Mouse (Mus musculus) intestine, postnatal 0 days (tissue): Measurements from ENCODE around the gene Jup. TPM values are rescaled to one million over a fixed set of nuclear protein-coding genes. Genes with fewer than 3 reads are reported as not detected.

Source experiments
- ATAC-seq: fragments of 200-750 bp; cut with Nextera tagmentation; 2 replicates; pipeline ENCODE4 v1.8.0; 2017; ENCODE audit warnings: mild to moderate bottlenecking, moderate TSS enrichment, moderate library complexity
- H3K27ac ChIP-seq: fragments of 300-500 bp; sonication (generic); 2 replicates; pipeline ENCODE4 v1.5.1; 2014; ENCODE audit warnings: mild to moderate bottlenecking, low read depth, low read length, moderate library complexity
- H3K27me3 ChIP-seq: fragments of 300-500 bp; sonication (generic); replicated peaks from 2 replicates; pipeline ENCODE4 v1.6.1; 2014; ENCODE audit warnings: low read length, mixed read lengths; ENCODE audit not compliant: control insufficient read depth, insufficient read depth
- H3K36me3 ChIP-seq: fragments of 300-500 bp; sonication (generic); 2 replicates; pipeline ENCODE4 v1.6.1; 2014; ENCODE audit warnings: mild to moderate bottlenecking, moderate library complexity; ENCODE audit not compliant: control insufficient read depth, insufficient read depth
- H3K4me1 ChIP-seq: fragments of 300-500 bp; sonication (generic); replicated peaks from 2 replicates; pipeline ENCODE4 v1.6.1; 2014; ENCODE audit warnings: antibody characterized with exemption, low read length, mixed read lengths; ENCODE audit not compliant: control insufficient read depth, insufficient read depth
- H3K4me2 ChIP-seq: fragments of 300-500 bp; sonication (generic); replicated peaks from 2 replicates; pipeline ENCODE4 v1.6.1; 2014; ENCODE audit warnings: low read depth, mild to moderate bottlenecking, moderate library complexity
- H3K4me3 ChIP-seq: fragments of 300-500 bp; sonication (generic); 2 replicates; pipeline ENCODE4 v1.5.1; 2014; ENCODE audit warnings: low read depth, low read length
- H3K9ac ChIP-seq: fragments of 300-500 bp; sonication (generic); 2 replicates; pipeline ENCODE4 v1.6.1; 2014; ENCODE audit warnings: mild to moderate bottlenecking, low read depth, low read length
- H3K9me3 ChIP-seq: fragments of 300-500 bp; sonication (generic); 2 replicates; pipeline ENCODE4 v1.6.1; 2016; ENCODE audit warnings: mixed run types; ENCODE audit not compliant: control insufficient read depth
- CTCF ChIP-seq: sonication (generic); IDR thresholded peaks from 2 replicates; pipeline ENCODE4 v1.5.1; 2016; ENCODE audit warnings: low read depth, mild to moderate bottlenecking, control low read depth, antibody characterized with exemption, moderate library complexity
- WGBS: fragments of 180-500 bp; shearing (Covaris S2); extraction: QIAGEN DNeasy Blood & Tissue Kit; methylation state at CpG from one replicate; pipeline ENCODE4 v1.1.7; 2014; 5-methylcytosine and 5-hydroxymethylcytosine counted together
- polyA plus RNA-seq: library from polyadenylated mRNA; unstranded; fragments of >200 nt; fragmentation: Nextera tagmentation; extraction: Ambion mirVana; gene quantifications from 2 replicates; pipeline ENCODE4 v1.2.1, GENCODE M21; 2015

Jup gene
- polyA plus RNA-seq, 1 experiment from 2014 or later: 103 TPM

DNA sequence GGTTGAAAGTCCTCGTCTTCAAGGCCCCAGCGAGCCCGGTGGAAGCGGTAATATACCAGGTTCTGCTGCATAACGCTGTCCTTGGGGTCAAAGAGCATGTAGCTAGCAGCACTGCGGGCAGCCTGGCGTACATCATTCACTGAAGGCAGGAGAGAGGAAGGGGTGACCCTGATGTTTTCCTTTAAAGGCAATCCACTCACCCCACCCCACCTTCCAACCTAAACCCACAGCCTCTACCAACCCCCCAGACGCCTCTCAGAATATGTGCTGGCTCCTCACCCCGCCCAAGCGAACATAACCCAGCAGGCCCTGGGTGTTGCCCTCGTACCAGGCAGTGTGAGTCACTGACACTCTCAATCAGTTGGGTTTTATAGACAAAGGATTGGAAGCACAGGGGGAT lies 14.2 kb upstream of the Jup start:
- H3K36me3 ChIP-seq: peaks cover 10% of the 10 kb centered on the region
- no peak for TF ChIP-seq CTCF
- H3K9me3 ChIP-seq: no peaks in the 10 kb centered on the region
- peak overlapping the region; percentile 35 for H3K4me2 ChIP-seq
- no peak overlapping the region for H3K4me3 ChIP-seq
- 27% methylated on average over 11 of the region's 11 CpGs for WGBS
- no peaks in the 10 kb centered on the region for H3K27me3 ChIP-seq
- H3K4me1 ChIP-seq: peaks cover 6% of the 10 kb centered on the region; the same call in 1 of the 2 replicates
- peak overlapping the region; percentile 46; the same call in 1 of the 2 replicates for H3K27ac ChIP-seq
- ATAC-seq: peak; percentile 44; the same call in 1 of the 2 replicates
- H3K9ac ChIP-seq: no peak overlapping the region

DNA sequence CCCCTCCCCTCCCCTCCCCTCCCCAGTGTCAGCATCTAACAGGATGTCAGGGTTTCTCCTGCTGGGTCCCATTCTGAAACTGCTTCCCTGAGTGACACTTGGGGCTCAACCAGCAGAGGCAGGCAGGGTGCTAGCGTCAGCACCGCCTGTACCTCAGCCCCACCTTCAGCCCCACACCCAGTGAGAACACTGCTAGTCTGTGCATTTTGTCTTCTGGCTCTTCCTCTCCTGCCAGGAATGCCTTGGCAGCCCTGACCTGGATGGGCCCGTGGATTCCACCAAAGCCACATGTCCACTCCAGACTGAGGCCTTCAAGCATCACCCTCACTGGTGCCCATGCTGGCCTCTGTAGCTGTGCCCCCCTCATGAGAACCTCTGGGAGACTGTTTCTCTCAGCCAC lies 12.1 kb upstream of the Jup start:
- no peak for ATAC-seq
- TF ChIP-seq CTCF: no peak

DNA sequence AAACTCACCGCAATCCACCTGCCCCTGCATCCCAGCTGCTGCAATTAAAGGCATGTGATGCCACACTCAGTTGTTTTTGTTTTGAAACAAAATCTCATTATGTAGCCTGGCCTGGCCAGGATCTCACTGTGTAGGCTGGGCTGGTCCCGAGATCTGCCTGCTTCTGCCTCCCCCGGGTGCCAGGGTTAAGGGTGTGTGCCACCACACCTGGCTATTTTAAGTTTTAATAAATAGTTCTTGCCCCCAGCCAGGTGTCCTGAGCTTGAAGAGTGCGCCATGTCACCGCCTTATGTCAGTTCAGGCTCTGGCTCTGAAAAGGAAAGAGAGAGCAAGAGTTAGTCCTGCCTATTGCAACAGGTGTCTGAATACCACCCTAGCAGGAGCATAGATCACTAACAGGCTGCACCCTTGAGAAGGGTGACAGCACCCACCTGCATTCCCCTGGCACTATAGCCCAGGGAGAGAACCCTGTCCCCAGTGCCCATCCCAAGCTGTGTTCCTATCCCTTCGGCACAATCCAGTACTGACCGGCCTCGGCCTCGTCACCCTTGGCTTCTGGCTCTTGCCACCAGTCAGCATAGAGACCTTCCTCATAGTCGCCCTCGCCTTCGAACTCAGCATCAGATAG lies 11.4 kb upstream of the Jup start:
- Histone ChIP-seq H3K9ac (no peak overlapping the region), H3K4me2 (no peak overlapping the region), H3K36me3 (peaks cover 10% of the 10 kb centered on the region), H3K27ac (no peak overlapping the region), H3K4me1 (peaks cover 6% of the 10 kb centered on the region; the same call in 1 of the 2 replicates), H3K27me3 (no peaks in the 10 kb centered on the region), H3K9me3 (no peaks in the 10 kb centered on the region), H3K4me3 (no peak overlapping the region)
- ATAC-seq: no peak
- TF ChIP-seq CTCF: no peak
- 94% methylated on average over 12 of the region's 12 CpGs for WGBS

More for the DNA sequence above, 12.1 kb upstream of the Jup start:
- H3K4me2 ChIP-seq: no peak overlapping the region
- no peaks in the 10 kb centered on the region for H3K9me3 ChIP-seq
- 78% methylated on average over 3 of the region's 3 CpGs for WGBS
- H3K36me3 ChIP-seq: peaks cover 10% of the 10 kb centered on the region
- no peaks in the 10 kb centered on the region for H3K27me3 ChIP-seq
- no peak overlapping the region for H3K27ac ChIP-seq
- H3K9ac ChIP-seq: no peak overlapping the region
- H3K4me3 ChIP-seq: no peak overlapping the region
- H3K4me1 ChIP-seq: peaks cover 6% of the 10 kb centered on the region; the same call in 1 of the 2 replicates

DNA sequence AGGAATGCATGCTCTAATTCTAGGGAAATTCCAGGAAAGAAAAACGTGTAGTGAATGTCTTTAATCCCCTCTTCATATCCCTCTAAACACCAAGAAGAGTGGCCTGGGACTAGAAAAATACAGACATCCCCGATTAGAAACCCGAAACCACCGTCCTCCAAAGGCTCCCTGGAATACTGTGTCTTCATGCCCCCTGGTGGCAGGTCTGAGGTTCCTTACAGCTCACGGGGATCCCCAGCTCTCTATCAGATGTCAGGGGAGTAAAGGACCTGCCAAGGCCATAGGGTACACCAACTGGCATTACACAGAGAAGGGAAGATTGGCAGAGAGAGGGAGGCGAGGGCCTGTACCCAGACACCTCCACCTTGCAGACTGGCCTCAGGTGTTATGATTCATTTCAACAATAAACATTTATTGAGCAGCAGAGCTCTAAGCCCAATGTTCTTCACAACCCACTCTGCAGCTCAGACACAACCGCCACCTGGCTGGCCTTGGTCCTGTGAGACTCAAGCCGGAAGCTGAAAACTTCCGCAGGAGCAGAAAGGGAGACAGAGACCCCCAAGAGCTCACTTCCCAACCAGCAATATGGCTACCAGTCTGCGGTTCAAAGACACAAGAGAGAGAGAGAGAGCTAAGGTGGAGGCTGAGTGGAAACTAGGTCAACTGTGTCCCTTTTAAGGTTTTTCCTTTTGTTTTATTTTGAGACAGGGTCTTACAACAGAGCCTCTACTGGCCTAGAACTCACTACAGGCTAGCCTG lies 10.7 kb upstream of the Jup start:
- peaks cover 6% of the 10 kb centered on the region; the same call in 1 of the 2 replicates for H3K4me1 ChIP-seq
- H3K9ac ChIP-seq: no peak overlapping the region
- H3K9me3 ChIP-seq: no peaks in the 10 kb centered on the region
- WGBS: 38% methylated on average over 10 of the region's 10 CpGs
- H3K36me3 ChIP-seq: peaks cover 10% of the 10 kb centered on the region
- H3K27me3 ChIP-seq: no peaks in the 10 kb centered on the region
- peak; percentile 88 for TF ChIP-seq CTCF
- no peak overlapping the region for H3K4me2 ChIP-seq
- no peak overlapping the region for H3K27ac ChIP-seq
- no peak overlapping the region for H3K4me3 ChIP-seq
- peak; percentile 50 for ATAC-seq

DNA sequence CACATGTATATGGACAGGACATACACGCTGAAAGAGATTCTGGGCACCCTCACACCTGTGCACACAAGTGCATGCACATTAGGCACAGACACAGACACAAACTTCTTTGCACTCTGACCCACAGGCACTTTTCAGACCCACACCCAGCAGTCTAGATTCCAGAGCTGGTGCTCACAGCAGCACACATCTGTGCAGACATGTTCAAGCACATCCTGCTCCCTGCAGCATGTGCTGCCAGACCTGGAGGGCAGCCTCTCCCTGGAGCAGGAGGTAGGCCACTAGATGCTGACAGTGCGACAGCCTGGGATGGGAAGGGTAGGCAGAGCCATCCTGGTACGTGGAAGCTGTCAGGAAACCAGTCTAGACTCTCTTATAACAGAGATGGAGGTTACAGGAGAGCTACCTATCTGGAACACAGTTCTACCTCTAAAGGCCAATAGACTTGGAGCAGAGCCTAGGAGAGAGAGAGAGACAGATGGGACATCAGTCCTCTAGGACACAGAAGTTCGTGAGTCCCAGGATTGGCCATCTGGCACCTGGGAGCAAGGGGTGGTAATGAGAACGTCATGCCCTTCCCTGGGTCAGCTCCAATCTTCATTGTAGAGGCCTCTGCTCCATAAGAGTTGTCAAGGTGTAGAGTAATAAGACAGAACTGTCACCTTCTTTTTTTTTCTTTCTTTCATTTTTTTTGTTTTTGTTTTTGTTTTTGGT lies 9.6 kb upstream of the Jup start:
- Histone ChIP-seq H3K27me3 (no peaks in the 10 kb centered on the region), H3K36me3 (peaks cover 10% of the 10 kb centered on the region), H3K9ac (no peak overlapping the region), H3K4me3 (no peak overlapping the region), H3K4me2 (no peak overlapping the region), H3K9me3 (no peaks in the 10 kb centered on the region), H3K4me1 (peaks cover 11% of the 10 kb centered on the region; the same call in 1 of the 2 replicates), H3K27ac (no peak overlapping the region)
- ATAC-seq: no peak
- 89% methylated on average over 5 of the region's 5 CpGs for WGBS
- TF ChIP-seq CTCF: no peak

DNA sequence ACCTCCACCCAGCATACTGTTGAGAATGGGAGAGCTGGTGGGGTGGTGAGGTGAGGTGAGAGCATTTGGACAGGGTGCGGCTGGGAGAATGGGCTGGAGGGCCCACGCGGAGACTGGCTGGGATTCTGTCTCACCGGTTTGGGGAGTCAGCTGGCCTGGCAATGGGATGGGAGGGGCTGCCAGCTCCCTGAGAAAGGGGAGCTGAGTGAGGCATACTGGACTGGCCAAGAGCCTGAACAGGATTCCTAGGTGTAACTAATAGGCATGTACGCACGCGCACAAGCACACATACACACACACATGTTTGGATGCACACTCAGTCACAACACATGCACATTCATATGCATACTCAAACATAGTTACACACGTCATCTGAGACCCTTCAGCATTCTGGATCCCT lies 8.7 kb upstream of the Jup start:
- Histone ChIP-seq H3K9ac (no peak overlapping the region), H3K27ac (no peak overlapping the region)

More for the DNA sequence above, 8.7 kb upstream of the Jup start:
- no peak for ATAC-seq
- Histone ChIP-seq H3K9me3 (no peaks in the 10 kb centered on the region), H3K4me2 (no peak overlapping the region), H3K4me1 (peaks cover 12% of the 10 kb centered on the region; the same call in 1 of the 2 replicates), H3K36me3 (peaks cover 10% of the 10 kb centered on the region), H3K4me3 (no peak overlapping the region), H3K27me3 (no peaks in the 10 kb centered on the region)
- WGBS: 86% methylated on average over 8 of the region's 8 CpGs
- TF ChIP-seq CTCF: no peak
